ENCODE assay signal across 10 mouse cellular contexts in genomic region chr5:121089660-121090059, GRCm38 (mm10).
A peak's percentile ranks its signal among the peaks of the same experiment; 100 is the strongest.
DNase-seq lines count a peak whose midpoint lies in the region; ATAC-seq and TF ChIP-seq lines count a peak whose summit lies in the region.
"Had no signal": no experiment of that assay in that cellular context is flagged by ENCODE, and none has a peak within 500 bp of the region (broad histone marks: within the 10 kb centered on the region; RNA-seq: fewer than 3 reads in every experiment).

No protein-coding gene starts in this region.

- H3K9ac ChIP-seq in hindbrain, embryonic 12.5 days = no peak overlapping the region
- H3K9ac ChIP-seq in midbrain, embryonic 16.5 days (ENCODE audit: low read depth, low read length) = no peak overlapping the region

- peak overlapping the region; percentile 89 for H3K27ac ChIP-seq in cerebellum, adult 2 months (ENCODE audit: insufficient read depth, low read length)
- peak overlapping the region; percentile 44 for H3K27ac ChIP-seq in hindbrain, embryonic 12.5 days
- peak overlapping the region; percentile 67 for H3K27ac ChIP-seq in midbrain, embryonic 16.5 days (ENCODE audit: low read length)

- TF ChIP-seq CTCF in cerebellum, adult 2 months (IDR thresholded peaks at IDR 0.05; ENCODE audit: borderline replicate concordance, insufficient read depth, low read depth, low read length) = no peak; the same call in 1 of the 2 replicates
- TF ChIP-seq CTCF in lung, adult 2 months (IDR thresholded peaks at IDR 0.05; ENCODE audit: insufficient read depth, low read length) = no peak

- no peaks in the 10 kb centered on the region for H3K27me3 ChIP-seq in cerebellum, adult 2 months (ENCODE audit: control insufficient read depth, insufficient read depth, low read length)
- H3K27me3 ChIP-seq in hindbrain, embryonic 12.5 days = no peaks in the 10 kb centered on the region
- H3K27me3 ChIP-seq in midbrain, embryonic 16.5 days (ENCODE audit: control insufficient read depth, insufficient read depth, low read depth, low read length) = no peaks in the 10 kb centered on the region; the same call in 1 of the 2 replicates

- peak; percentile 62; the same call in 1 of the 2 replicates for TF ChIP-seq POLR2A in cerebellum, adult 2 months (IDR thresholded peaks at IDR 0.05; ENCODE audit: borderline replicate concordance, insufficient read depth, low read length)
- no peak for TF ChIP-seq POLR2A in lung, adult 2 months (IDR thresholded peaks at IDR 0.05; ENCODE audit: borderline replicate concordance, extremely low read depth, low read depth, low read length)

- DNase-seq in embryo, embryonic 10 days (ENCODE audit: low spot score) = peak; percentile 31
- no peak for DNase-seq in embryo, embryonic 9.5 days (ENCODE audit: extremely low spot score)
- DNase-seq in cerebellum, adult 2 months = peak; percentile 93 to 99
- no peak for DNase-seq in lung, adult 2 months
- DNase-seq in spleen, adult 18-20 months = no peak
- DNase-seq: kidney, postnatal 14 days; liver had no signal

- peaks cover 37% of the 10 kb centered on the region for H3K4me1 ChIP-seq in cerebellum, adult 2 months (ENCODE audit: control insufficient read depth, insufficient read depth, low read length)
- peaks cover 6% of the 10 kb centered on the region for H3K4me1 ChIP-seq in hindbrain, embryonic 12.5 days
- peaks cover 5% of the 10 kb centered on the region for H3K4me1 ChIP-seq in midbrain, embryonic 16.5 days (ENCODE audit: control insufficient read depth, insufficient read depth, low read length)
- no peaks in the 10 kb centered on the region for H3K4me1 ChIP-seq in lung, adult 2 months (ENCODE audit: control insufficient read depth, insufficient read depth, low read length)

- H3K4me3 ChIP-seq in cerebellum, adult 2 months (replicated peaks; ENCODE audit: insufficient read depth, low read depth, low read length) = no peak overlapping the region
- no peak overlapping the region for H3K4me3 ChIP-seq in hindbrain, embryonic 12.5 days
- no peak overlapping the region for H3K4me3 ChIP-seq in midbrain, embryonic 16.5 days (ENCODE audit: low read depth, low read length)
- no peak overlapping the region for H3K4me3 ChIP-seq in lung, adult 2 months (replicated peaks; ENCODE audit: extremely low read depth, low read depth, low read length)

- H3K9me3 ChIP-seq in hindbrain, embryonic 12.5 days (replicated peaks) = peaks cover 9% of the 10 kb centered on the region
- no peaks in the 10 kb centered on the region; the same call in 1 of the 2 replicates for H3K9me3 ChIP-seq in midbrain, embryonic 16.5 days (replicated peaks; ENCODE audit: control insufficient read depth, low read length, poor library complexity, severe bottlenecking)

- 4% methylated on average over 7 of the region's 7 CpGs for WGBS in cerebellum, adult 2 months
- 73% methylated on average over 7 of the region's 7 CpGs for WGBS in hindbrain, embryonic 12.5 days
- WGBS in midbrain, embryonic 16.5 days = 44% methylated on average over 7 of the region's 7 CpGs
- WGBS in lung, adult 2 months = 65% methylated on average over 7 of the region's 7 CpGs

- ATAC-seq in hindbrain, embryonic 12.5 days (ENCODE audit: low FRiP score) = 0 out of 2 replicates have a peak, but pooled peaks have one; percentile 35
- peak; percentile 76 for ATAC-seq in midbrain, embryonic 16.5 days
- no peak for ATAC-seq in inflammation-experienced regulatory T-cells, adult 6 months

- no peaks in the 10 kb centered on the region for H3K36me3 ChIP-seq in hindbrain, embryonic 12.5 days
- no peaks in the 10 kb centered on the region for H3K36me3 ChIP-seq in midbrain, embryonic 16.5 days (ENCODE audit: control insufficient read depth, insufficient read depth, low read length)

- no peak overlapping the region for H3K4me2 ChIP-seq in hindbrain, embryonic 12.5 days (replicated peaks)
- H3K4me2 ChIP-seq in midbrain, embryonic 16.5 days (ENCODE audit: low read length) = no peak overlapping the region

Comparison
In these comparisons a context has a peak if more than half of its experiments do, and no peak if none do; other contexts are left out.
1. DNase-seq: peak in embryo, embryonic 10 days (single experiment) and cerebellum, adult 2 months (2 of 2); none in embryo, embryonic 9.5 days (single experiment), lung, adult 2 months (single experiment) and spleen, adult 18-20 months (0 of 2).
2. Peak in every context shown above with its lines, with median percentiles within 50 percentile points of each other: H3K27ac ChIP-seq.